Mouse (Mus musculus) right cerebral cortex, postnatal 25 days (tissue): ENCODE data around the gene Rpl32.

Experiments
- DNase-seq: peaks from one replicate; pipeline ENCODE4 v3.0.0; 2022

Gene Rpl32

GRCm38 (mm10) chr6:115814104-115814503 lies 5.6 kb upstream of the Rpl32 start:
- DNase-seq, result peak; percentile 37

DNA sequence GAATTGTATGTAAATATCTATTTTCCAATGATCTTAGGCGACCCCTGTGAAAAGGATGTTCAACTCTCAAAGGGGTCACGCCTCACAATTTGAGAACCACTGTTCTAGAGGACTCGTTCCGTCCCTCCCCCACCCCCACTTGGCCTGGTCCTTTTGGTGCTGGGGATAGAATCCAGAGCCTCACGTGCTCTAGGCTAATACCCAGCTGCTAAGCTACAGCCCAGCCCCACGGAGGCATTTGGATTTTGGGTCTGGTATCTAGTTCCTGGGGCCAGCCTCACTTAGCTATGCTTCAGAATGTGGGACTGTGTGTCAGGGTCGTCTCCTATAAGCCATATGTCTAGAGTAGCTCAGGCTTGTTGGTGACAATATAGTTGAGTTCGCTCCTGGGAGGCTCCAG lies 3.1 kb upstream of the Rpl32 start:
- DNase-seq, result no peak

DNA sequence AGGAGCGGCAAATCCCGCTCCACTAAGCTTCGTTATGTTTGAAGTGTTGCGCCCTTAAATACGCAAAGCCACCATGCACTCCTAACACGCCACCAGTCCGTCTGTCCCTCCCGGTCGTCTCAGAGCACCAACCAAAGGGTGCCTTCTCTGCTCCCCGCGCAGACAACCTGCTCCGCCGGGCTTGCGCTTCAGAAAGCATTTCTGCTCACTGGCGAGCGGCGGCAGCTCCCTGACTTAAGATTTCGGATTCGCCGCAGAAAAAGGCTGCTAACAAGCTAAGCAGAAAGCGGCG lies 405 bp downstream of the Rpl32 start:
- no peak for DNase-seq

GRCm38 (mm10) chr6:115807464-115808195 lies 917 bp downstream of the Rpl32 start:
- no peak for DNase-seq

DNA sequence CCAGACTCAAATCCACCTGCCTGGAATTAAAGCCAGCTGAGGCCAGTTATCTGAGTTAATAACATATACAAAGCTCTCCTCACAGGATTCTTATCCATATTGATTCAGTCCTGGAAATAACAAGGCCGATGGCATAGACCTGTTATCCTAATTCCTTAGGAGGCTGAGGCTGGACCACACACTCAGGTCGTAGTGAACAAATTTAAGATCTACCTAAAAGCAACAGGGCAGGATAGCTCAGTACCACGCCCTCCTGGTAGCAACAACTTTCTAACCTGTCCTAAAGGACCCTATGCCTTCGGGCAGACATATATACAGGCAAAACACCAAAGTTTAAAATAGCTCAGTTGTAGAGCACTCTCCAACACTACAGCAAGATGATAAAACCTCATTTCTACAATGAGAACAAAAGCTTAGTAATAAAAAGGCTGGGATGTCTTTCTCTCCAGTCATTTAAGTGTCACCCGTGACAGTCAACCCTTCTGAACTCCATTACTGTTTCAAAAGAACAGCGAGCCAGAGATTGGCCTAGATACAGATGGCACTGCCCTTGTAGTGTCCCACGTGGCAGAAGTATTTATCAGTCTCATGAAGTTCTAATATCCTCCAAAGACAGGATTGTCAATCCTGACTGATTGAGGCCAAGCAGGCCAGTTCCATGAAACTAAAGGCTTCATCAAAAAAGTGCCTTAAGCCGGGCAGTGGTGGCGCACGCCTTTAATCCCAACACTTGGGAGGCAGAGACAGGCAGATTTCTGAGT lies 3.9 kb downstream of the Rpl32 start:
- DNase-seq, result no peak

DNA sequence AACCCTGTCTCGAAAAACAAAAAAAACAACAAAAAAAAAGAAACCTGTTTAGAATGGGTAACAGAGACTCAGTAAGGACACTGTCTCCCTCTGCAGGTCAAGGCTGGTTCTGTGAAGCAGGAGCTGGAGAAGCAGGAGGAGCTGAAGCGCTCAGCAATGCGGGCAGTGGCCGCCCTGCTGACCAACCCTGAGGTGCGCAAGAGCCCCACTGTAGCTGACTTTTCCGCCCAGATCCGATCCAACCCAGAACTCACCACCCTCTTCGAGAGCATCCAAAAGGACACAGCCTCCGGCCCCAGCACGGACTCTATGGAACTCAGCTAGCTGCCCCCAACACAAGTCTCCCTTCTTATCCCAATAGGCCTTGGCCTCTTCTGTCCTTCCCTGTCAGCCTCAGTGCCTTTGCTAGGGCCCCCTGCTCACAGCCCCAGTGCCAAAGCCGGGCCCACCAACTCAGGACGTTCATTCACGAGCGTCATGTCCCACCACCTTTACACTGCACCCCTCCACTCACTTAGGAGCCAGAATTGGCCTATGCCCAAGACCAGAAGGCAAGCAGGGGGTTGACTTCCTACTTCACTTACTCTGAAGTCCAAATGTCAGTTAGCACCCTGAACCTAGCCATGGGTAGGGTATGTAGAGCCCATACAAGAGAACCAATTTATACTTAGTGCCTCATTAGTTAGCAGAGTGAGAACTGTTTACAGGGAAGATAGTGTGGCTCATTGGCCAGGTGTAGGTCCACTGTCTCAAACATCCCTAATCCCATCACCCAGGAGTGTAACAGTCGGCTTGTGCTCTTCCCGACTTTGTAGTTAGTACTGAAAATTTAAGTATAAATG lies 4.8 kb downstream of the Rpl32 start:
- peak; percentile 68 for DNase-seq

GRCm38 (mm10) chr6:115801811-115802210 lies 6.7 kb downstream of the Rpl32 start:
- DNase-seq, result no peak

DNA sequence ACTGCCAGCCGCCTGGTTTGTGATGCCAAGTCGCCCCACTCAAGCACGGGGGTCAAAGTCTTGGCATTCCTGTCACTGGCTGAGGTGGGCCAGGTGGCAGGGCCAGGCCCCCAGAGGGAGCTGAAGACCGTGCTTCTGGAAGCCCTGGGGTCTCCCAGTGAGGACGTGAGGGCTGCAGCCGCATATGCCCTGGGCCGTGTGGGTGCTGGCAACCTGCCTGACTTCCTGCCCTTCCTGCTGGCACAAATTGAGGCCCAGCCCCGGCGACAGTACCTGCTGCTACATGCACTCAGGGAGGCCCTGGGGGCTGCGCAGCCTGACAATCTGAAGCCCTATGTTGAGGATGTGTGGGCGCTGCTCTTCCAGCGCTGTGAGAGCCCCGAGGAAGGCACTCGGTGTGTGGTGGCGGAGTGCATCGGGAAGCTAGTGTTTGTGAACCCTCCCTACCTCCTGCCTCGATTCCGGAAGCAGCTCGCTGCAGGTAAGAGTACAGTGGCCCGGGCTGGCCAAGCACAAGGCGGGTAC lies 15.8 kb downstream of the Rpl32 start:
- no peak for DNase-seq

DNA sequence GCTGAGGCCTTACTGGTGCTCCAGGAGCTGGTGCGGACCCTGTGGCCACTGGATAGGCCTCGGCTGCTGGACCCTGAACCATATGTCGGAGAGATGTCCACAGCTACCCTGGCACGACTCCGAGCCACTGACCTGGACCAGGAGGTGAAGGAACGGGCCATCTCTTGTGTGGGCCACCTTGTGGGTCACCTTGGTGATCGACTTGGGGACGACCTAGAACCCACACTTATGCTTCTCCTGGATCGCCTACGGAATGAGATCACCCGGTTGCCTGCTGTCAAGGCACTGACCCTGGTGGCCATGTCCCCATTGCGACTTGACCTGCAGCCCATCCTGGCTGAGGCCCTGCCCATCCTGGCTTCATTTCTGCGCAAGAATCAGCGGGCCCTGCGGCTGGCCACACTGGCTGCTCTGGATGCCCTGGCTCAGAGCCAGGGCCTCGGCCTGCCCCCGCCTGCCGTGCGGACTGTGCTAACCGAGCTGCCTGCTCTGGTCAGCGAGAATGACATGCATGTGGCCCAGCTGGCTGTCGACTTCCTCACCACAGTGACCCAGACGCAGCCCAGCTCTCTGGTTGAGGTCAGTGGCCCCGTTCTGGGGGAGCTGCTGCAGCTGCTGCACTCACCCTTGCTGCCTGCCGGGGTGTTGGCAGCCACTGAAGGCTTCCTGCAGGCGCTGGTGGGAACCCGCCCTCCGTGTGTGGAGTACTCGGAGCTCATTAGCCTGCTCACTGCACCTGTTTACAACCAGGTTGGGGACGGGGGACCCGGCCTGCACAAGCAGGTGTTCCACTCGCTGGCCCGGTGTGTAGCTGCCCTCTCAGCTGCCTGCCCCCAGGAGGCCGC lies 16.5 kb downstream of the Rpl32 start:
- DNase-seq, result no peak

DNA sequence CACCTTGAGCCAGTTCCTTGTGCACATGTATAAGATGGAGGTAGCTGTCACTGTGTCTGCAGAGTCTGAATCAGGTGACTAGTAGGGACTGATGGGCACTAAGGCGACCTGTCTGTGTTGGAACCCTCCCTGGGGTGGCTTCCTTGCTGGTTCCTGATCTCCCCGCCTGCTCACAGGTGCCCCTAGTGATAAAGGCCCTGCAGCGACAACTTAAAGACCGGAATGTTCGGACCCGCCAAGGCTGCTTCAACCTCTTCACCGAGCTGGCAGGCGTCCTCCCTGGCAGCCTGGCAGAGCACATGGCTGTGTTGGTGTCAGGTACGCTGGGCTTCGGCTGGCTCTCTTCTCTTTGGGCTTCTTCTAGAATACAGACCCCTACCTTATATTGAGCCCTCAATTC lies 17.5 kb downstream of the Rpl32 start:
- DNase-seq, result no peak

- no peak for DNase-seq
Measured at GRCm38 (mm10) chr6:115782781-115783180, 25.8 kb downstream of the Rpl32 start.

DNA sequence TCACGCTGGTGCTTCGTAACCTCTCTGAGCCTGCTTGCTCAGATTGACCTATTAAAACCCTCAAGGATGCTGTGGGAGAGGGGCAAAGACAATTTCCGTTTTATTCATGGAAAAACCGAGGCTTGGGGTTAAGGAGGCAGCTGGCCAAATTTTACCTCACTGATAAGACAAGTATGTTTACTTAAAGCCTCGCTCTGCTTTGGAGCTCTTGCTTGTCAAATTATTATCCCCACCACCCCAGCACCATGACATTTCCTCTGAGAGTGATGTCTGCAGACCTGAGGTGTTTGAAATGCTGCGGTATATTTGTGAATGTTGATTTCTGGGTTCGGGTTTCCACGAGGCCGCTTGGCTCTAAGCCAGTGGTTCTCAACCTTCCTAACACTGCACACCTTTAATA lies 32.2 kb downstream of the Rpl32 start:
- DNase-seq, result no peak

- DNase-seq, result no peak
Measured at GRCm38 (mm10) chr6:115775838-115776237, 32.7 kb downstream of the Rpl32 start.

DNA sequence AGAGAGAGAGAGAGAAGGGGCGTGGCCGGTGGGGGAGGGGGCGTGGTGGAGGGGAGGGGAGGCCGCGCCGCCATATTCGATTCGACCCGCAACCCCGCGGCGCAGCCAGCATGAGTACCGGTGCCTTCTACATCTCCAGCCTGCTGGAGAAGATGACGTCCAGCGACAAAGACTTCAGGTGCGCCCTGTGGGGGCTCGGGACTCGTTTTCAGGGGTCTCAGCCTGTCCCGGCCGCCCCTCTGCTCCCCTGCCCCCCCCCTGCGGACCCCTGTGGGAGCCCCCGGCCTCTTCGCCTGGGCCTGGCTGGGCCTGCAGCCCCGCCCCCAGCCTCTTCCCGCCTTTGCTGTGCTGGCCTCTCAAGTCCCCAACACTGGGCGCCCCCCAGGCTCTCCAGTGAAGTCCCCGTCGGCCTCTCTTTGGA lies 34.0 kb downstream of the Rpl32 start, which contains the start of gene Cand2:
TSS of gene Cand2 (plus strand) at position 38 of the 421 bp plus-strand sequence.
- DNase-seq, result peak; percentile 8

DNA sequence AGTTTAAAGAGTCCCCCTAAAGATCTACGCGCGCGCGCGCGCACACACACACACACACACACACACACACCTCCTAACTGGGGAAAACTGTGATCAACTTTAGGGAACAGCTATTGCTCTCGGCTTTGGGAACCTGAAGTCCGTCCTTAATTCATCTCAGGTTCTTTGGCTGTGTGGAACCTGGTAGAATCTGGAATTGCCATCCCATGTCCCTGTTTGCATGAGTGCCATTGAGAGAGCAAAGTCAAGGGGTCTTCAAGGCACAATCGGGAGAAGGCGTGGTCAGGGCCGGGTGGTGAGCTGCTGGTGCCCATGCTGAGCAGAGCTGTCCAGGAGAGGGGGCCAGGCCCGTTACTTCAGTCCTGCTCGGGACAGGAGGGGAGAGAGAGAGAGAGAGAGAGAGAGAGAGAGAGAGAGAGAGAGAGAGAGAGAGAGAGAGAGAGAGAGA lies 34.6 kb downstream of the Rpl32 start:
- no peak for DNase-seq

GRCm38 (mm10) chr6:115772604-115773003 lies 35.9 kb downstream of the Rpl32 start:
- DNase-seq, result no peak

DNA sequence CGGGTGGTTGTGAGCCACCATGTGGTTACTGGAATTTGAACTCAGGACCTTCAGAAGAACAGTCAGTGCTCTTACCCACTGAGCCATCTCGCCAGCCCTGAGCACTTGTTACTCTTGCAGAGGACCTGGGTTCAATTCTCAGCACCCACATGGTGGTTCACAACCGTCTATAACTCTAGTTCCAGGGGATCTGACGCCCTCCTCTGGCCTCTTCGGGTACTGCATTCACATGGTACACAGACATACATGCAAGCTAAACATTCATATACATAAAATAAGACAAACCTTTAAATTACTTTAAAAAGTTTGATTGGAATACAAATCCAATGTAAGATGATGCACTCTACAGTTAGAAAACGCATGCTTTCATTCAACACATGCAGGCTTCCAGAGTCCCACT lies 36.3 kb downstream of the Rpl32 start:
- DNase-seq, result no peak

DNA sequence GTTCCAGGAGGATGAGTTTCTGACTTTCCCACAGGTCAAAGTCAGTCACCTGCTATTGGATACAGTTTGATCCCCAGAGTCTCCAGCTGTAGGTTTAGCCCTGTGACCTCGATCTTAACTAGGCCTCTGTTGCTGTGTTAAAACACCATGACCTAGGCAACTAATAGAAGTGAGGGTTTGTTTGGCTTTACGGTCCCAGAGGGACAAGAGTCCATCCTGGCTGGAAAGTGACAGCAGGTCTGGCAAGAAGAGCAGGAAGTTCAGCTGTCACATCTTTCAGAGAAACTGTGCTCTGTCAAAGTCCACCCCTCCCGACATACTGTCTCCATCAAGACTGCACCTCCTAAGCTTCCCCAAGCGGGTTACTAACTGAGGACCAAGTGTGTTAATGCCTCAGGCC lies 37.7 kb downstream of the Rpl32 start:
- no peak for DNase-seq

- DNase-seq, result no peak
Measured at GRCm38 (mm10) chr6:115770059-115770670, 38.4 kb downstream of the Rpl32 start.

- DNase-seq, result no peak
Measured at GRCm38 (mm10) chr6:115768207-115768606, 40.3 kb downstream of the Rpl32 start.

- no peak for DNase-seq
Measured at GRCm38 (mm10) chr6:115767357-115767756, 41.2 kb downstream of the Rpl32 start.

GRCm38 (mm10) chr6:115764179-115764578 lies 44.4 kb downstream of the Rpl32 start:
- DNase-seq, result peak; percentile 8
